Mouse (Mus musculus) testis, adult 2 months (tissue): ENCODE data around the gene Larp1.

ENCODE experiments used
- CTCF ChIP-seq: fragments of 200-500 bp; IDR thresholded peaks from 2 replicates; pipeline ENCODE4 v1.5.1; 2012; ENCODE audit warnings: low read depth, mild to moderate bottlenecking, inconsistent platforms, low read length, moderate library complexity; ENCODE audit not compliant: control insufficient read depth, insufficient read depth, insufficient replicate concordance
- POLR2A ChIP-seq: fragments of 200-500 bp; IDR thresholded peaks from 2 replicates; pipeline ENCODE4 v1.6.1; 2012; ENCODE audit warnings: low read depth, mild to moderate bottlenecking, inconsistent platforms, low read length, moderate library complexity; ENCODE audit not compliant: control insufficient read depth

- TF ChIP-seq POLR2A, result no peak
- TF ChIP-seq CTCF, result no peak
Observed at GRCm38 (mm10) chr11:58081716-58082115, 72.9 kb downstream of the Larp1 start.
